Comparison of ENCODE assay signal across 12 mouse cellular contexts in the genomic region with DNA sequence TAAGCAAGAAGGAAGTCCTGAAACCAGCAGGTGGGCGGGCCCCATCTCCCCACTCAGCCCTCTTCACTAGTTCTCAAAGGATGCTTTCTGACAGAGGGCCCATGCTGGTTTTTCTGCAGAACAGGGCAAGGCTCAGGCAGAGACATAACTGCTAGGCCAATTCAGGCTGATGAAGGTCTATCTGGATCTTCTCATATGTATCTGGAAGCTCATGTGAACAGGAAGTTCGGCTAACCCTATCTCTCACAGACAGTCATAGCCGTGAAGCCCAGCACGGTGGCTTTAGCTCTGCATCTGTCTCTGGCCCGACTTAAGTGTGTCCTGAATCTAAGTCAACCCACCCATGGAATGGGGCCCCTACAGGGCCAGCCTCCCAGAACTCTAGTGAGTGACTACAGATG.
DNase-seq lines count a peak whose midpoint lies in the region; ATAC-seq lines count a peak whose summit lies in the region.
"Had no signal": no experiment of that assay in that cellular context is flagged by ENCODE, and none has a peak within 500 bp of the region (broad histone marks: within the 10 kb centered on the region; RNA-seq: fewer than 3 reads in every experiment).

No protein-coding gene starts in this region.

- H3K4me3 ChIP-seq in midbrain, embryonic 10.5 days = no peak overlapping the region
- no peak overlapping the region for H3K4me3 ChIP-seq in midbrain, embryonic 13.5 days (replicated peaks)
- no peak overlapping the region for H3K4me3 ChIP-seq in liver, embryonic 15.5 days (replicated peaks)
- no peak overlapping the region for H3K4me3 ChIP-seq in heart, embryonic 11.5 days (ENCODE audit: low read depth, low read length)
- H3K4me3 ChIP-seq: heart, embryonic 13.5 days; limb, embryonic 10.5 days had no signal

- peak overlapping the region; percentile 52; the same call in 1 of the 2 replicates for H3K27ac ChIP-seq in midbrain, embryonic 10.5 days (replicated peaks)
- no peak overlapping the region for H3K27ac ChIP-seq in midbrain, embryonic 13.5 days
- H3K27ac ChIP-seq in liver, embryonic 15.5 days (replicated peaks) = no peak overlapping the region
- no peak overlapping the region for H3K27ac ChIP-seq in heart, embryonic 11.5 days (ENCODE audit: low read depth, low read length)
- H3K27ac ChIP-seq: heart, embryonic 13.5 days; limb, embryonic 10.5 days had no signal

- 87% methylated on average over 5 of the region's 5 CpGs for WGBS in midbrain, embryonic 10.5 days
- WGBS in midbrain, embryonic 13.5 days = 85% methylated on average over 5 of the region's 5 CpGs
- WGBS in liver, embryonic 15.5 days (ENCODE audit: insufficient replicate concordance) = 12% methylated on average over 5 of the region's 5 CpGs
- 70% methylated on average over 5 of the region's 5 CpGs for WGBS in heart, embryonic 11.5 days (ENCODE audit: insufficient replicate concordance)

- peaks cover 37% of the 10 kb centered on the region for H3K4me1 ChIP-seq in midbrain, embryonic 10.5 days
- peaks cover 41% of the 10 kb centered on the region for H3K4me1 ChIP-seq in midbrain, embryonic 13.5 days (replicated peaks)
- H3K4me1 ChIP-seq in liver, embryonic 15.5 days (replicated peaks) = 0 out of 2 replicates have a peak, but pooled peaks cover 6% of the 10 kb centered on the region
- no peaks in the 10 kb centered on the region for H3K4me1 ChIP-seq in heart, embryonic 11.5 days (ENCODE audit: control insufficient read depth, insufficient read depth, low read length)

- no peaks in the 10 kb centered on the region for H3K9me3 ChIP-seq in midbrain, embryonic 10.5 days (replicated peaks)
- H3K9me3 ChIP-seq in midbrain, embryonic 13.5 days = no peaks in the 10 kb centered on the region
- no peaks in the 10 kb centered on the region for H3K9me3 ChIP-seq in liver, embryonic 15.5 days (replicated peaks)
- H3K9me3 ChIP-seq in heart, embryonic 11.5 days (replicated peaks; ENCODE audit: control insufficient read depth, low read length) = no peaks in the 10 kb centered on the region
- H3K9me3 ChIP-seq: heart, embryonic 13.5 days; limb, embryonic 10.5 days had no signal

- no peak for DNase-seq in midbrain, embryonic 10.5 days (ENCODE audit: low spot score)
- peak; percentile 56 to 63 for DNase-seq in thymus, postnatal 10 days (ENCODE audit: low spot score in 2 of 2)
- DNase-seq in left cerebral cortex, postnatal 4 days = no peak
- DNase-seq in right cerebral cortex, postnatal 14 days = no peak
- DNase-seq: cerebellum, adult 2 months; lung, postnatal 10 days had no signal

- ATAC-seq in midbrain, embryonic 13.5 days = no peak
- ATAC-seq in activated CD4-positive, CD25-positive, alpha-beta regulatory T cell, adult 4 months = peak; percentile 24
- peak; percentile 40; the same call in 1 of the 2 replicates for ATAC-seq in liver, embryonic 15.5 days (ENCODE audit: insufficient read depth)
- no peak for ATAC-seq in heart, embryonic 11.5 days (replicated peaks; ENCODE audit: insufficient number of reproducible peaks, low FRiP score, low TSS enrichment)

- H3K27me3 ChIP-seq in midbrain, embryonic 10.5 days (ENCODE audit: low read depth, poor library complexity, severe bottlenecking) = 0 out of 2 replicates have a peak, but pooled peaks cover 4% of the 10 kb centered on the region
- no peaks in the 10 kb centered on the region for H3K27me3 ChIP-seq in midbrain, embryonic 13.5 days
- no peaks in the 10 kb centered on the region for H3K27me3 ChIP-seq in liver, embryonic 15.5 days
- H3K27me3 ChIP-seq in heart, embryonic 11.5 days (ENCODE audit: control insufficient read depth, insufficient read depth, low read length) = peaks cover 7% of the 10 kb centered on the region

- H3K9ac ChIP-seq in midbrain, embryonic 13.5 days (replicated peaks) = no peak overlapping the region
- no peak overlapping the region for H3K9ac ChIP-seq in liver, embryonic 15.5 days
- no peak overlapping the region for H3K9ac ChIP-seq in heart, embryonic 11.5 days (ENCODE audit: low read depth, low read length)
- H3K9ac ChIP-seq: heart, embryonic 13.5 days had no signal

- no peaks in the 10 kb centered on the region for H3K36me3 ChIP-seq in midbrain, embryonic 10.5 days
- H3K36me3 ChIP-seq in midbrain, embryonic 13.5 days = no peaks in the 10 kb centered on the region
- H3K36me3 ChIP-seq in liver, embryonic 15.5 days (replicated peaks) = no peaks in the 10 kb centered on the region
- no peaks in the 10 kb centered on the region for H3K36me3 ChIP-seq in heart, embryonic 11.5 days (ENCODE audit: control insufficient read depth, insufficient read depth, low read length)
- H3K36me3 ChIP-seq: heart, embryonic 13.5 days; limb, embryonic 10.5 days had no signal

- H3K4me2 ChIP-seq in midbrain, embryonic 13.5 days (replicated peaks) = no peak overlapping the region
- H3K4me2 ChIP-seq in liver, embryonic 15.5 days = no peak overlapping the region
- no peak overlapping the region for H3K4me2 ChIP-seq in heart, embryonic 11.5 days
- H3K4me2 ChIP-seq: heart, embryonic 13.5 days had no signal

- intact Hi-C loops in left cerebral cortex, postnatal 4 days (cut with DNase I) = no loop called here

Comparison
In these comparisons a context has a peak if more than half of its experiments do, and no peak if none do; other contexts are left out.
1. DNase-seq: peak in thymus, postnatal 10 days (2 of 2); none in midbrain, embryonic 10.5 days (single experiment), left cerebral cortex, postnatal 4 days (single experiment) and right cerebral cortex, postnatal 14 days (single experiment).
2. ATAC-seq: peak in activated CD4-positive, CD25-positive, alpha-beta regulatory T cell, adult 4 months (single experiment) and liver, embryonic 15.5 days (single experiment); none in midbrain, embryonic 13.5 days (single experiment) and heart, embryonic 11.5 days (single experiment).